Mouse (Mus musculus) testis, postnatal 10 days (tissue): ENCODE measurements at regions not wholly inside any gene's neighbourhood (a gene's known extent, or its start where the extent isn't known, plus 50 kb on each side); places are given as distances from the start of the nearest gene placed in this dataset.

Source experiments
- DNase-seq: peaks from one replicate; pipeline ENCODE4 v3.0.0; 2021; ENCODE audit warnings: low spot score

DNA sequence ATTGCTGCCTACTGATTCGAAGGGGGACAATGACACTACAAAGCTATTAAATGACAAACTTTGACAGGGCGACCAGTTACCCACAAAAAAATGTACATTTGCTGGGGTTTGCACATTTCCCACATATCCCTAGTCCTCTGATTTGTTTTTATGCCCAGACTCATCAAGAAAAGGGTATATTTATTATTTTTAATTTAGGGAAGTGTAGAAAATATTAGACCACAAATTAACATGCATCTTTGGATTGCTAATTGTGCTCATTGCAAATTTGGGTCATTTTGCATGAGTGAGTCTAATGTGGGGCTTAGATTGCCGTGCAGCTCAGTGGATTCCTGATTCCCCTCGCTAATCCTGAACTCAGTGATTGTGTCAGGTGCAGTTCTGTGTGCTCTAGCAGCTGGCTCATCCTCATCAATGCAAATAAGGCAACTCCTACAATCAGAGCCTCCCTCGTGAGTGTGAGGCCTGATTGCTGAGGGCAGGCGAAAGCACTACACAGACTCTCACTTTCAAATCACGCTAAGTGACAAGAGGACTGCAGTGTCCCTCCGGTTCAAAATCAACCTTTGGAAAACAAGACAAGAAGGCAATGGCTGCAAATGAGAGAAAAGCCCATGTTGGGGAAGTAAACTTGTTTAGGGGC lies 156.7 kb upstream of the Tmem161b start:
- no peak for DNase-seq

DNA sequence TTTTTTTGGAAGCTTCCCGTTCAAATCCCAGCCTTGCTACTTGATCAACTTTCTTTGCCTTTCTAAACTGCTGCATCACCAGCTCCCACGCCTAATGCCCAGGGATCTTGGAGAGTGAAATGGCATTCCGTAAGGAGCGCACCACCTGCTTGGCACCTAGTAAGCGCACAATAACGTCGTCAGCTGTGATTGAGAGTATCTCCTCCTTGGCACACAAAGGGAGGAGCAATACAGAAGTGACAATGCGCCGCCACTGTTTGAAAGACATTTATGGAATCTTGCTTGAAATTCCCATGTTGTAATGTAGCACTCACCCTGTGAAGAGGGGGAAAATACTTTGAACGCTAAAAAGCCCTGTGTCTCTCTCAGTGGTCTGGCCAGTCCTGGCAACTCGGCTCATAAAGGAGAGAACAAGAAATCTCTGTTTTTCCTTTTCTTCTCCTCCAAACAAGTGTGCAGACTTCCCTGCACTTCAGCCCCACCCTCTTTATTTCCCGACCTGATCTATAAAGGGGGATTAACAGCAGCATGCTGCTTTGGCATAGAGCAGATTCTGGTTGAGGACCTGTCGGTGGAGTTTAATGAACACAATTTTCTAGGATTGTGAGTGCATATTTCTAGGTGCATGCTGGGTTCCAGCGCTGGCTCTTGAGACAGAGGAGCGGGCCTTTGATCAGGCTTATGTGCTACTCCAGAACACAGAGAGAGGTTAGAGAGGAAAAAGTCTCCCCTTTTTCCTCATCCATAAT lies 155.7 kb upstream of the Tmem161b start:
- no peak for DNase-seq

DNA sequence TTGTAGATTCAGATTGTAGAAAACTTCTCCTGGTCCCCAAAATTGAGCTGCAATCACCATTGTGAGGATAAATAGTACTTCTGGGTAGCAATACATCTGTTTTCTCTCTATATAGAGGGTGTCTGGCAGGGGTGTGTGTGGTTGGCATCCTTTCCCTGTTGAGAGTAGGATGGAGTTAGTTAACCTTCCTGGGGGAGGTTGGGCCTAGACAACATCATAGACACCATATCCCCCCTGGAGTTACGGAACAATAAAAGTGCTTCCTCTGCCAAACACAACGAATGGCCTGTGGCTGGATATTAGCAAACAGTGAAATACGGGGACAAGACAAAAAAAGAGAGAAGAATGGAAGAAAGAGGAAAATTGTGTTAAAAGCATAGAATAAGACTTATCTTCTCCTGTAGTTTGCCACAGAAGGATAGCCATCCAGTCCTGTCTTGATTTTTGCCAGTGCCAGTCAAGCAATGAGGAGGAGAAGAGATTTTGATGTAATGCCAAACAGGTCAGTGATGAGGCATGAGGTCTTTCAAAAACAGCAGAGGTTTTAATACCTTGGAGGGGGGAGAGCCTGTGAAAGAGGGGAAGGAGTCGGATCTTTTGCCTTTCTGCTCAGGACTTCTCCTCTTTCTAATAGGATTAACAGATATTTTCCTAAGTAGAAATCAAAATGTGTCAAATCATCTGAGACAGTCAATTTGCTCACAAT lies 155.0 kb upstream of the Tmem161b start:
- DNase-seq, result no peak

DNA sequence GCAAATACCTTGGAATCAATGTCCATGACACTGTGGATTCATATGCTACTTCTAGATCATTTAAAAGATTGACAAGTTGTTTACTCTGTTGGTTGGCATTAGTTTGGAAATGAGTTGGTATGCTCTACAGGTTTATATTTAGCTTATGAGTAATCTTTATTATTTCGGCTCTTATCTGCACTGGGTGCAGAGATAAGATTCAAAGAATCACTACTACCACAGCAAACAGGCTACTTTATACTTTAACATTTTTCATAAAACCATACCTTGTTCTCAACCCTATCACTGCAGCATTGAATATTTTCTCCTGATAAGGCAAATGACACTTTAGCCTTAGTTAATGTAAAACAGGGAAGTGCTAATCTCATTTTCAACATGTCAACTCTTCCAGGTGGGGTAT lies 153.7 kb upstream of the Tmem161b start:
- DNase-seq, result no peak
